12 mouse cellular contexts compared by ENCODE assay signal in genomic region chr17:67515601-67516147, GRCm38 (mm10).
DNase-seq lines count a peak whose midpoint lies in the region; ATAC-seq and TF ChIP-seq lines count a peak whose summit lies in the region.
"Had no signal": no experiment of that assay in that cellular context is flagged by ENCODE, and none has a peak within 500 bp of the region (broad histone marks: within the 10 kb centered on the region; RNA-seq: fewer than 3 reads in every experiment).

No protein-coding gene starts in this region.

- peak overlapping the region; percentile 37 to 82; a peak in 2 of 4 replicates for H3K27ac ChIP-seq in heart, embryonic 14.5 days (replicated peaks in 1 of 2; ENCODE audit: control insufficient read depth in 1 of 2, insufficient read depth in 1 of 2, low read depth in 2 of 2, low read length in 2 of 2)
- H3K27ac ChIP-seq in lung, embryonic 14.5 days (ENCODE audit: low read depth) = peak overlapping the region; percentile 61; the same call in 1 of the 2 replicates
- H3K27ac ChIP-seq: hindbrain, embryonic 12.5 days had no signal

- peaks cover 3 to 6% of the 10 kb centered on the region in 2 experiments; a peak in 2 of 4 replicates for H3K4me1 ChIP-seq in heart, embryonic 14.5 days (ENCODE audit: control insufficient read depth in 2 of 2, insufficient read depth in 2 of 2, low read length in 2 of 2)
- no peaks in the 10 kb centered on the region; the same call in 1 of the 2 replicates for H3K4me1 ChIP-seq in lung, embryonic 14.5 days (ENCODE audit: insufficient read depth)
- H3K4me1 ChIP-seq: hindbrain, embryonic 12.5 days had no signal

- no peak overlapping the region for H3K9ac ChIP-seq in heart, embryonic 14.5 days (ENCODE audit: low read length)
- no peak overlapping the region for H3K9ac ChIP-seq in lung, embryonic 14.5 days
- H3K9ac ChIP-seq: hindbrain, embryonic 12.5 days had no signal

- no peak for ATAC-seq in heart, embryonic 14.5 days (ENCODE audit: insufficient number of reproducible peaks, insufficient read depth, low FRiP score, low read depth)
- ATAC-seq in lung, embryonic 14.5 days (ENCODE audit: insufficient read depth) = no peak
- no peak for ATAC-seq in megakaryocyte, adult 5-6 weeks (ENCODE audit: poor library complexity, severe bottlenecking)

- no peaks in the 10 kb centered on the region for H3K27me3 ChIP-seq in heart, embryonic 14.5 days (ENCODE audit: control insufficient read depth, insufficient read depth, low read length)
- no peaks in the 10 kb centered on the region for H3K27me3 ChIP-seq in lung, embryonic 14.5 days (ENCODE audit: insufficient read depth, low read length)
- H3K27me3 ChIP-seq: hindbrain, embryonic 12.5 days had no signal

- no peak overlapping the region for H3K4me3 ChIP-seq in heart, embryonic 14.5 days (ENCODE audit: control insufficient read depth in 1 of 2, insufficient read depth in 1 of 2, low read depth in 1 of 2, low read length in 2 of 2)
- H3K4me3 ChIP-seq in lung, embryonic 14.5 days (ENCODE audit: low read depth, low read length) = no peak overlapping the region
- H3K4me3 ChIP-seq: erythroblast, embryonic 14.5 days; hindbrain, embryonic 12.5 days had no signal

- H3K36me3 ChIP-seq in heart, embryonic 14.5 days (ENCODE audit: control insufficient read depth, insufficient read depth, low read length) = no peaks in the 10 kb centered on the region
- no peaks in the 10 kb centered on the region for H3K36me3 ChIP-seq in lung, embryonic 14.5 days (ENCODE audit: insufficient read depth)
- H3K36me3 ChIP-seq: hindbrain, embryonic 12.5 days had no signal

- no peak for TF ChIP-seq CTCF in lung, embryonic 14.5 days (IDR thresholded peaks at IDR 0.05; ENCODE audit: low read depth)

- no peak for DNase-seq in heart, adult 8-10 months (ENCODE audit: low spot score)
- DNase-seq in lung, embryonic 14.5 days = no peak
- no peak for DNase-seq in lung, postnatal 25 days (ENCODE audit: low spot score)
- DNase-seq in heart, postnatal 4 days = peak; percentile 29
- peak; percentile 38 to 67 for DNase-seq in lung, postnatal 4 days
- DNase-seq in yolk sac, embryonic 10.5 days (ENCODE audit: low spot score) = no peak
- DNase-seq: liver; right cerebral cortex, postnatal 4 days had no signal

- H3K4me2 ChIP-seq in heart, embryonic 14.5 days (ENCODE audit: low read length) = no peak overlapping the region
- H3K4me2 ChIP-seq in lung, embryonic 14.5 days = no peak overlapping the region
- H3K4me2 ChIP-seq: hindbrain, embryonic 12.5 days had no signal

- WGBS in heart, embryonic 14.5 days = 80% methylated on average over 7 of the region's 7 CpGs
- 56% methylated on average over 7 of the region's 7 CpGs for WGBS in lung, embryonic 14.5 days

- H3K9me3 ChIP-seq in heart, embryonic 14.5 days (ENCODE audit: control insufficient read depth, low read length) = no peaks in the 10 kb centered on the region
- H3K9me3 ChIP-seq in lung, embryonic 14.5 days (ENCODE audit: low read depth, low read length) = no peaks in the 10 kb centered on the region
- H3K9me3 ChIP-seq: hindbrain, embryonic 12.5 days had no signal

Comparison
In these comparisons a context has a peak if more than half of its experiments do, and no peak if none do; other contexts are left out.
1. DNase-seq: peak in heart, postnatal 4 days (single experiment) and lung, postnatal 4 days (2 of 2); none in heart, adult 8-10 months (single experiment), lung, embryonic 14.5 days (single experiment), lung, postnatal 25 days (single experiment) and yolk sac, embryonic 10.5 days (single experiment).